2 mouse cellular contexts compared by ENCODE assay signal in genomic region chr11:116676175-116676976, GRCm38 (mm10).
A peak's percentile ranks its signal among the peaks of the same experiment; 100 is the strongest.
TF ChIP-seq lines count a peak whose summit lies in the region.

No protein-coding gene starts in this region.

TF ChIP-seq in CH12.LX, 34 proteins besides CTCF, POLR2A, EP300 and RAD21:
- no peak for TF ChIP-seq CHD2 (IDR thresholded peaks at IDR 0.05; ENCODE audit: low read length)
- TF ChIP-seq ZMIZ1 (IDR thresholded peaks at IDR 0.05; ENCODE audit: low read depth, low read length) = peak; percentile 51; the same call in 1 of the 2 replicates
- no peak for TF ChIP-seq TBP (conservative IDR thresholded peaks at IDR 0.05; ENCODE audit: low read depth, low read length)
- TF ChIP-seq RCOR1 (conservative IDR thresholded peaks at IDR 0.05; ENCODE audit: low read depth, low read length) = no peak
TF ChIP-seq in CH12.LX: peak in this region for 1.

TF ChIP-seq in MEL, 35 proteins besides CTCF, POLR2A, EP300 and RAD21:
- TF ChIP-seq CHD2 (IDR thresholded peaks at IDR 0.05; ENCODE audit: low read length) (no peak), MYC (IDR thresholded peaks at IDR 0.05; ENCODE audit: low read depth, low read length) (peak; percentile 26; the same call in 1 of the 2 replicates), GATA1 (IDR thresholded peaks at IDR 0.05; ENCODE audit: low read depth, low read length) (no peak), ZMIZ1 (IDR thresholded peaks at IDR 0.05; ENCODE audit: low read depth, low read length) (peak; percentile 78; the same call in 1 of the 2 replicates), CHD1 (IDR thresholded peaks at IDR 0.05; ENCODE audit: low read depth, low read length) (no peak), SIN3A (IDR thresholded peaks at IDR 0.05; ENCODE audit: low read length) (no peak), ETS1 (IDR thresholded peaks at IDR 0.05; ENCODE audit: low read depth, low read length) (no peak), HCFC1 (IDR thresholded peaks at IDR 0.05; ENCODE audit: low read depth, low read length) (no peak), RCOR1 (IDR thresholded peaks at IDR 0.05; ENCODE audit: low read depth, low read length) (no peak), TCF12 (IDR thresholded peaks at IDR 0.05; ENCODE audit: low read depth, low read length) (no peak), MEF2A (IDR thresholded peaks at IDR 0.05; ENCODE audit: extremely low read depth, insufficient replicate concordance, low read depth, low read length, poor library complexity, severe bottlenecking) (no peak), ZKSCAN1 (IDR thresholded peaks at IDR 0.05; ENCODE audit: low read depth, low read length) (no peak), NELFE (IDR thresholded peaks at IDR 0.05; ENCODE audit: low read depth, low read length) (peak; percentile 33; the same call in 1 of the 2 replicates), POLR2AphosphoS2 (IDR thresholded peaks at IDR 0.05; ENCODE audit: low read length) (peak; percentile 96), SMC3 (IDR thresholded peaks at IDR 0.05; ENCODE audit: low read depth, low read length) (peak; percentile 8; the same call in 1 of the 2 replicates), ELF1 (IDR thresholded peaks at IDR 0.05; ENCODE audit: low read depth, low read length) (no peak)
TF ChIP-seq in MEL: peak in this region for 5.
